Mouse (Mus musculus) splenic B cell, adult 2 months (primary cell): ENCODE results near the gene Dock10.

Source experiments
- DNase-seq: peaks from one replicate; pipeline ENCODE4 v3.0.0-alpha.2; 2011; ENCODE audit warnings: low read depth, low spot score
- H3K27me3 ChIP-seq: 2 replicates; pipeline ENCODE4 v1.6.1; 2012; ENCODE audit warnings: mild to moderate bottlenecking, low read length, moderate library complexity, mixed read lengths; ENCODE audit not compliant: control insufficient read depth, poor library complexity, insufficient read depth, severe bottlenecking
- H3K36me3 ChIP-seq: 2 replicates; pipeline ENCODE4 v1.6.1; 2012; ENCODE audit warnings: mild to moderate bottlenecking, low read length, moderate library complexity, mixed read lengths; ENCODE audit not compliant: control insufficient read depth, poor library complexity, insufficient read depth, severe bottlenecking

The Dock10 gene

DNA sequence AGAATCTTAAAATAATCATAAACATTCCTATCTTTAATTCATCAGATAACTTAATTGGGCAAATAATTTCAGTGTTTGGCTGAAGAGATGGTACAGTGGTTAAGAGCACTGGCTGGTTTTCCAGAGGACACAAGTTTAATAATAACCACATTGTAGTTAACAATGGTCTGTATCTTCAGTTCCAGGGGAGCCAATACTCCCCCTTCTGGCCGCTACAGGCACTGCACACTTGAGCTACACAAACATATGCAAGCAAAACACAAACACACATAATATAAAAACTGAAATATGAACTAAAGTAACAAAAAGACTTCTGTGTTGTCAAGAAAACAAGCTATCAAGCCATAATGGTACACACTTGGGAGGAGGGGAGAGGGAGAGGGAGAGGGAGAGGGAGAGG, 102.5 kb downstream of the Dock10 start:
- H3K27me3 ChIP-seq, result no peaks in the 10 kb centered on the region
- no peaks in the 10 kb centered on the region for H3K36me3 ChIP-seq
- no peak for DNase-seq

DNA sequence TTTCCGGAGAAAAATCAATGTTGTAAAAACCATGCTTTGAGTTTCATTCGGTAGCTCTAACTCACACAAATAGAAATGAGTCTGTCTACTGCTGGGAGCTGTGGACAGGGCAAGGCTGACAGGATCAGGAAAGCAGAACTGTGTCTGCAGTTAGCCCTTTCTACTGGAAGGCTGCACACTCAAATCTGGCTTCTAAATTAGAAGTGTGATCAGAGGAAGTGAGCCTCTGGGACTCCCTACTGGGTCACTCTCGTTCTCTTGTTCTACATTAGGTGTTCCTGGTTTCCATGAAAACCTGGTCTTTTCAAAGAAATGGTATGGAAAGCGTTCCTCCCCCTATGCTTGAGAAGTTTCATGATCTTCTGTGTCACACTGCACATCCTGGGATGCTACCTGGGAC, 103.1 kb downstream of the Dock10 start:
- Histone ChIP-seq H3K36me3 (no peaks in the 10 kb centered on the region), H3K27me3 (no peaks in the 10 kb centered on the region)
- DNase-seq, result peak; percentile 40

DNA sequence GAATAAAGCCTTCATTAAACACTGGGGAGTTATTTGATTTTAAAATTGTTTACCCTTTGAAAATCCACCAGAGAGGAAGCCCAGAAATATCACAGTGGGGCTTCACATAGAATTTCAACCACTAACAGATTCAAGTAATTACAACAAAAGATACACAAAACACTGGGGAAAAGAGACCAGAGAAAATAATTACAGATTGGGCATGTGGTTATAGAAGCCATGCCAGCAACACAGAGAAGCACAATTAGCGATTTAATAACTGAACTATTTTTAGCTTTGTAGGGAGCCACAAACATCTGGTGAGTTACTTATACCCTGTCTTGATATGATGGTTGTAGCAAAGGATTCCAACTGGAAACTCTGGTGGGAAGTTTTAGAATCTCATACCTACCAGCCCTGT, 104.2 kb downstream of the Dock10 start:
- no peaks in the 10 kb centered on the region for H3K27me3 ChIP-seq
- no peaks in the 10 kb centered on the region for H3K36me3 ChIP-seq
- DNase-seq, result no peak

DNA sequence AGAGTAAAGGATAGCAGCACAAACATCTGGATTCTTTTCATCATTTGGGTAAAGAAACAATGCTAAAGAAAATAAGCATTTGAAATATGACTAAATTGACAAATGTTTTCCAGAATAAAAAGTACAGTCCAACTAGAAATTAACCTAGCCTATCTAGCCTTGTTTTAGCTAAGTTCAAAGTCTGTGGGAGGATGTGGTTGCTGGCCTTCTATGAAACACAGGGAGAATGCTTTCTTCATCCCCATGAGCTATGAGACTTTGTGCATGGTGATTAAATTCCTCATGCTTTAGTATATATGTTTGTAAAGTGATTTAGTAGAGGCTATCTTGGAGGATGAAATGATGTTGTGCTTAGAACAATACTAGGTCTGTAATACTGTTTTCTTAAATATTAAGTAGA, 105.5 kb downstream of the Dock10 start:
- DNase-seq, result no peak
- Histone ChIP-seq H3K27me3 (no peaks in the 10 kb centered on the region), H3K36me3 (peaks cover 4% of the 10 kb centered on the region)

DNA sequence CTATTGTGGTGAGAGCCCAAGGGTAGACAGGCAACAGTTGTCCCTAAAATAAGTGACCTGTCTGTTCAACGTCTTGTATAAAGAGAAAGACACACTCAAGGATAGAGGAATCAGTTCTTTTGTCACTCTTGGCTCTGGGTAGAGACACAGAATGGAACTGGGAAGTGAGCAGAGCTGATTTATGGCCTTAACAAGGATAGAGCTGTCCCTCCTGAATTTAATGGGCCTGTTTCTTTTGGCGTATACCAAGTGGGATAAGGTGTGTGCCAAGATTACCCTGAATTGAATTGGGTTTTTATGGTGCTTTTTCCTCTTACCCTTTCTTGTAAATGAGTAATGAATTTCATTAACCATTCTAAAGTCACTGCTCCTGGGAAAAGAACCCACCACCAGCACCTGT, 106.2 kb downstream of the Dock10 start:
- DNase-seq, result no peak
- no peaks in the 10 kb centered on the region for H3K27me3 ChIP-seq
- peaks cover 7% of the 10 kb centered on the region for H3K36me3 ChIP-seq

DNA sequence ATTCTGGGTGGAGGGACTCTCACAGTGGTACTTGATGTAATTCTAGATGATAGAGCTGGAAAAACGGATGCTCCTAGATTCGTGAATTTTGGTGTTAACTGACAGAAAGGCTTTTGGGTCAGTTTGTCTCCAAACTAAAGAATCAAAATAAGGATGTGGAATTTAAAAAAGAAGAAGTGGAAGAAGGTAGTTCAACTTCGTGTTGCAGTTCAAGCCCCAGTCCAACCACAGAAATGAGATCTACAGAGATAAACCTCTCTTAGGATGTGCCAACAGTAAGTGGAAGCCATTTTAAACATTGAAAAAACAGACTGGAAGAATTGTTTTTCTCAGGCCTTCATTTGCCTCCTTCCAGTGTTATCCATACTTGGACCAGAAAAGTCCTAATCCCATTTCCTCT, 111.7 kb downstream of the Dock10 start:
- no peaks in the 10 kb centered on the region for H3K27me3 ChIP-seq
- DNase-seq, result peak; percentile 55
- peaks cover 8% of the 10 kb centered on the region for H3K36me3 ChIP-seq

DNA sequence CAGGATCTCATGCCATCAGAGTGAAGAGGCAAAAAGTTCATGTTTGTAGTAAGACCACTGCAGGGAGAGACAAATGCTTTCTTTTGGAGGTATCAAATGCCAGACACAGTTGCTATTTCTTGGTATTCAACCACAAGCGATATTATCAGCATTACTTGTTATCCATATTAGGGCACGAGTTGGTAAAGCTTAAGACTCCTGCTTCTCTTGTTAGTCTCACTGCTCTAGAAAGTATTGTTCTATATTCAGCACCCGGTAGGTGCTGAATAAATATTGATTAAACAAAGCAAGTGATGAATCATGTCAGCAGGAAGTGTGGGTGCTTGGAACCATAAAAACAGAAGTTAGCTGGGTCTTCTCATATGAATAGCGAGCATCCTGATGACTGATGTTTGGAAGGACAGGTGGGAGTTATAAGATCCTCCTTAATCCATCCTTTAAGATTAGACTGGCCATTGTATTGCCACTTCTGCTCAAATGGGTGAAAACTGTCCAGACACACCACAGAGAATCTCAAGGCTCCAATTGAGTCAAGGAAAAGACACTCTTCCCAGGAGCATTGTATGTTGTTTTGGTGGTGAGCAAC, 114.4 kb downstream of the Dock10 start:
- Histone ChIP-seq H3K36me3 (peaks cover 8% of the 10 kb centered on the region), H3K27me3 (no peaks in the 10 kb centered on the region)
- no peak for DNase-seq

DNA sequence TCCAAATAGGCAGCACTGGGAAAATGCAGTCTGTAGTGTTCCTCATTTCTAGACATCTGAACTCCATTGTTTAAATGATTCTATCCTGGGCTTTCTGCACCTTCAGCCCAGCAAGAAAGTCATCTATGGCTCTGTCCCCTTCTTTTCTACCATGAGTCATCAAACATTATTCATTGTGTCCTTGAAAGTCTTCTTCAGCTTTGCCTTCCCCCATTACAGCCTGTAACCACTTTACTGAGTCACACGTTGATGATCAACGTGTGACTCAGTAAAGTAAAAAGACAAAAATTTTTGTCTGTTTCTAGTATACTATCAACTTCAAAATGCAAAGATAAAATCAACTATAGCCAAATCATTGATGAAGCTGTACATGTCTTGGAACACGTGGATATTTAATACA, 116.5 kb downstream of the Dock10 start:
- no peak for DNase-seq

DNA sequence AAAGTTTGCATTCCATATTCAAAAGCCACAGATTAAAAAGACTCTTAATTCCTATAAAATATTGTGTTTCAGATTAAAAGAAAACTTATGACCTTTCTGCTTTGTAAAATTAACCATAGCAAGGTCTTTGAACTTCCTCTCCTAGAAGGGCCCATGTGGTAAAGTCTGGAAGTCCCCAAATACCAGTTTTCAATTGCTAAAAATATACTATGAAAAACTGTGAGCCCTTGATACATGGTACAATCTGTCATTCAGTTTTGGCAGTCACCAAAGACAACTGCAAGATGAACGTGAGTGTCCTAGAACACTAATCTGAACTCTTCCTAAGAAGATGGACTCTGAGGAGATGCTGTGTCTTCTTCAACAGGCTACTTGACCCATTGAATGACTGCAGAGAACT, 117.0 kb downstream of the Dock10 start:
- Histone ChIP-seq H3K27me3 (no peaks in the 10 kb centered on the region), H3K36me3 (no peaks in the 10 kb centered on the region; the same call in 1 of the 2 replicates)
- DNase-seq, result peak; percentile 40

More for the DNA sequence above, 116.5 kb downstream of the Dock10 start:
- Histone ChIP-seq H3K27me3 (no peaks in the 10 kb centered on the region), H3K36me3 (no peaks in the 10 kb centered on the region; the same call in 1 of the 2 replicates)

DNA sequence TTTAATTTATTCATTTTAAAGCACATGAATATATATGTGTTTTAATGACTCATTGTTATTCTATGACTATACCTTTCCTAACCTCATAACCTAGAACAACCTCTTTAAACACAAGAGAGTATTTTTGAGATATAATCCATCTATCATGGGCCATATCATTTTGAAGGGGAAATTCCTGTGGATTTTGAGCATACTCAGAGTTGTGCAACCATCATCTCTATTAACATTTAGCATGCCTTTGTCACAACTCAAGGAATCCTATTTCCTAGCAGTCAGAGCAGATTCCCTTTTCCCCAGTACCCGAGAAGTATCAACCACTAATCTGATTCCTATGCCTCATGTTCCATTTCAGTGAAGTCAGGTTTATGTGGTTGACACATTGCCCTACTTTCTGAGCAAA, 118.8 kb downstream of the Dock10 start:
- DNase-seq, result no peak
- Histone ChIP-seq H3K36me3 (no peaks in the 10 kb centered on the region; the same call in 1 of the 2 replicates), H3K27me3 (no peaks in the 10 kb centered on the region)

DNA sequence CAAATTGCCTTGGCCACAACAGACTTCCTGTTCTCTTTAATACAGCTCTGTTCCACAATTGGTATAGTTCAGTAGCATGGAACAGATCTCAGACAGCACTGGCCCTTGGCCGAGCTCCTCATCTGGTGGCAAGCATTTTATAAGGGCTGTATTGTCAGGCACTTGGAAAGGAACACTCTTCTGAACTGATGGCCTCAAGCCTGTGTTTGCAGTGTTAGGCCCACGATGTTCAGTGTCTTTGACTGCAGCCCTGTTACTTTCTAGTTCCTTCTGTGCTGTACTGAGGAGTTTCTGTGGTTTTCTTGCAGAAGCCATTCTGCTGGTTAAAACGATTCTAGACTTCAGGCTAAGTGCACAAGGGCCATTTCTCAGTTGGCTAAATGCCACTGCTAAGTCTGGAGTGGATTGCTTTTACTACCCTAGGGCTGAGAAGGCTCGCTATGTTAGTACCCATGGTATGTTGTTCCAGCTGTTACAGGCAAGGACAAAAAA, 121.1 kb downstream of the Dock10 start:
- peak; percentile 66 for DNase-seq
- H3K36me3 ChIP-seq, result peaks cover 8% of the 10 kb centered on the region; the same call in 1 of the 2 replicates
- H3K27me3 ChIP-seq, result no peaks in the 10 kb centered on the region

DNA sequence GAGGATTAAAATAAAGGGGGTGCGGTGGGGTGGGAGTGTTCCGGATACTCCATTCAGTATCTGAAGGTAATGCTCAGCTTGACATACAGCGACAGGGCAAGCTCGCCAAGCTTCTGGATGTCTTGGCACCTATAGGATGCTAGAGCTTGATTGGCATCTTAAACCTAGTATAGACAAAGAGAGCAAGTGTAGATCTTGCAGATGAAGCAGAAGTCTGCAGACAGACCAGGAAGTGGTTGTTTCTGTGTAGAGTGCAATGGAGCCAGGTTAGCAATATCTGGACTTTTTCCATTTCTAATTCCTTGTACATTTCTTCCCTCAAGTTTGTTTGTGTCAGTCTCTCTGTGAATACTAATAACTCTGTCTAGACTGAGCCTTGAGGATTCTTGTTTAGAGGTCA, 122.5 kb downstream of the Dock10 start:
- no peaks in the 10 kb centered on the region for H3K27me3 ChIP-seq
- H3K36me3 ChIP-seq, result peaks cover 14% of the 10 kb centered on the region; the same call in 1 of the 2 replicates
- DNase-seq, result no peak

DNA sequence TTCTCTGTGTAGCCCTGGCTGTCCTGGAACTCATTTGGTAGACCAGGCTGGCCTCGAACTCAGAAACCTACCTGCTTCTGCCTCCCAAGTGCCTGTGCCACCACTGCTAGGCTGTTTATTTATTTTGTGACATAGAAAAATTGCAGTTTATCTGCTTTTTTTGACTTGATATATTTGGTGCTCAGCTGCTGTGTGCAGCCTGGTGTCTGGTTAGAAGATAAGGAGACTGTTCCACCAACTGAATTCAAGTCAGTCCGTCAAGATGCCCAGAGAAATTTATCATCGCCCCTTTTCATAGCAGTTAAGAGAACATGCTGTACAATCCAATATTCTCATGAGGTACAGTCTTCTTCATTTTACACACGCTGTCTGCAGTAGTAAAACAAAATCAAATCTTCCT, 124.8 kb downstream of the Dock10 start:
- H3K27me3 ChIP-seq, result no peaks in the 10 kb centered on the region
- no peak for DNase-seq
- H3K36me3 ChIP-seq, result peaks cover 15% of the 10 kb centered on the region

DNA sequence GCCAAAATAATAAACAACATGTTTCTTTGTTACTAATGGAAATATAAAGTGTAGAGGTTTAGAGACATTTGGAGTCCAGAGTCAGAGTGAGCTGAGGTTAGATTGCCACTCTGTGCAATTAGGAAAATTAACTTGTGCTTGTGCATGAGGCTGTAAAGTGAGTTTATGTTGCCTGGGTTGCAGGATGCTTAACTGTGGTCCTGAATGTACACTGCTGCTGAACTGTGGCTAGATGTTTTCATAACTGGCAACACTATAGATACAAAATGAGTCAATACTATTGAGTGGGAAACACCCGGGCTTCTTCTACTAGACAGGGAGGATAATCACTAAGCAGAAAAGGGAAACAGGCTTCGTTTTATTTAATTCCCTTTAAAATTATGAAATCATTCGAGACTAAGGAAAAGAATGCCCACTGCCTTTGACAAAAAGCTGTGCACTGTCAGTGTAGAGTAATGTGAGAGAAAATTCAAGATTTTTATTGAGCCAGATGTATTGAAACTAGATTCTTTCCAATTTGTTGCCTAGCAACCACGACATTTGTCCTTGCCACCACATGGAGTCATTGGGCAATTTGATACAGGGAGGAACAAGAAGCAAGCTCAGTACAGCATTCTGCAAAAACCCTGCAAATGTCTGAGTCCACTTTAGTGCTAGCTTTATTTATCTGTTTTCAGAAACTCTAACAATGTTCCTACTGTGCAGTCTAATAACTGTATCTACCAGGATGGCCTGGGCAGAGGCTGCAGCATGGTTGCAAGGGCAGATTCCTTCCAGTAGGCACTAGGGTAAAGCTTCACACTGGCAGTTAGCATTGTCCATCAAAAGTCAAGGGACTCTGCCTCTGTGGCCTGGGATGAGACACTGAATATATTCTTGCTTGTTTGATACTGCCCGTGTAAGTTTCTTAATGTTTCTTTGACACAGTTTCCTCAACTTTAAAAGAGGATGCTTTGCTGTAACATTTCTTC, 127.9 kb downstream of the Dock10 start:
- DNase-seq, result no peak
- peaks cover 15% of the 10 kb centered on the region for H3K36me3 ChIP-seq
- no peaks in the 10 kb centered on the region for H3K27me3 ChIP-seq

DNA sequence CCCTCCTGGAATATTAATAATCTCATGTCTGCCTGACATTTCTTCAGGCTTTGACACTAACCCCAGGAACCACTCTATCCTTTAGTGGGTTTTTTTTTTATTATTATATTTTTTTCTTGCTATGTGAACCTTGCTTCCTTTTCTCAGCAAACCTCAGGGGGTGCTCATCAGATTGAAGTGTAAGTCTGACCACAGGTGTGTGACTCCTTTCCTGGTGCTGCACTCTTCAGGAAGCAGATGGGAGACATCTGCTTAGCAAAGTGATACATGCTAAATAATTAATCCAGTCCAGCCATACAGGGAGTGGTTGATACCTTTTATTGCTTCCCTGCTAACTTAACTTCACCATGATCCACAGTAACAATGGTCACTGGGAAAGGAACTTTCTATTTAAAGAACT, 130.3 kb downstream of the Dock10 start:
- peak; percentile 56 for DNase-seq
- Histone ChIP-seq H3K36me3 (peaks cover 11% of the 10 kb centered on the region), H3K27me3 (no peaks in the 10 kb centered on the region)
